Mouse (Mus musculus): ENCODE measurements around the gene Rngtt. TPM values are rescaled to one million over a fixed set of nuclear protein-coding genes. Genes with fewer than 3 reads are reported as not detected.

The Rngtt gene
- polyA plus RNA-seq, 1 experiment, result 16.6 TPM

GRCm38 (mm10) chr4:33464432-33464831, 154.3 kb downstream of the Rngtt start:
- Histone ChIP-seq H3K27ac (replicated peaks; ENCODE audit: low read depth, low read length) (no peak overlapping the region), H3K4me1 (ENCODE audit: control insufficient read depth, insufficient read depth, insufficient read length, low read length) (peaks cover 4% of the 10 kb centered on the region; the same call in 1 of the 2 replicates), H3K4me3 (ENCODE audit: insufficient read depth, low read depth, low read length) (no peak overlapping the region)

- Histone ChIP-seq H3K4me1 (ENCODE audit: control insufficient read depth, insufficient read depth, insufficient read length, low read length) (peaks cover 4% of the 10 kb centered on the region; the same call in 1 of the 2 replicates), H3K27ac (replicated peaks; ENCODE audit: low read depth, low read length) (no peak overlapping the region), H3K4me3 (ENCODE audit: insufficient read depth, low read depth, low read length) (no peak overlapping the region)
Measured at GRCm38 (mm10) chr4:33465871-33466270, 155.8 kb downstream of the Rngtt start.

- no peak overlapping the region for H3K4me3 ChIP-seq (ENCODE audit: insufficient read depth, low read depth, low read length)
- peaks cover 4% of the 10 kb centered on the region; the same call in 1 of the 2 replicates for H3K4me1 ChIP-seq (ENCODE audit: control insufficient read depth, insufficient read depth, insufficient read length, low read length)
- no peak overlapping the region for H3K27ac ChIP-seq (replicated peaks; ENCODE audit: low read depth, low read length)
Measured at GRCm38 (mm10) chr4:33466970-33467399, 156.9 kb downstream of the Rngtt start.

GRCm38 (mm10) chr4:33467627-33468026, 157.5 kb downstream of the Rngtt start:
- no peak overlapping the region for H3K4me3 ChIP-seq (ENCODE audit: insufficient read depth, low read depth, low read length)
- peaks cover 4% of the 10 kb centered on the region; the same call in 1 of the 2 replicates for H3K4me1 ChIP-seq (ENCODE audit: control insufficient read depth, insufficient read depth, insufficient read length, low read length)
- H3K27ac ChIP-seq (replicated peaks; ENCODE audit: low read depth, low read length), result no peak overlapping the region

GRCm38 (mm10) chr4:33468151-33468550, 158.0 kb downstream of the Rngtt start:
- no peak overlapping the region for H3K27ac ChIP-seq (replicated peaks; ENCODE audit: low read depth, low read length)
- H3K4me3 ChIP-seq (ENCODE audit: insufficient read depth, low read depth, low read length), result no peak overlapping the region
- H3K4me1 ChIP-seq (ENCODE audit: control insufficient read depth, insufficient read depth, insufficient read length, low read length), result peaks cover 4% of the 10 kb centered on the region; the same call in 1 of the 2 replicates

- Histone ChIP-seq H3K4me3 (ENCODE audit: insufficient read depth, low read depth, low read length) (no peak overlapping the region), H3K27ac (replicated peaks; ENCODE audit: low read depth, low read length) (no peak overlapping the region), H3K4me1 (ENCODE audit: control insufficient read depth, insufficient read depth, insufficient read length, low read length) (peaks cover 4% of the 10 kb centered on the region; the same call in 1 of the 2 replicates)
Measured at GRCm38 (mm10) chr4:33470671-33471302, 160.7 kb downstream of the Rngtt start.

- H3K4me1 ChIP-seq (ENCODE audit: control insufficient read depth, insufficient read depth, insufficient read length, low read length), result no peaks in the 10 kb centered on the region
- no peak overlapping the region for H3K4me3 ChIP-seq (ENCODE audit: insufficient read depth, low read depth, low read length)
- no peak overlapping the region for H3K27ac ChIP-seq (replicated peaks; ENCODE audit: low read depth, low read length)
Measured at GRCm38 (mm10) chr4:33478011-33478785, 168.1 kb downstream of the Rngtt start.

- Histone ChIP-seq H3K27ac (replicated peaks; ENCODE audit: low read depth, low read length) (no peak overlapping the region), H3K4me1 (ENCODE audit: control insufficient read depth, insufficient read depth, insufficient read length, low read length) (no peaks in the 10 kb centered on the region), H3K4me3 (ENCODE audit: insufficient read depth, low read depth, low read length) (no peak overlapping the region)
Measured at GRCm38 (mm10) chr4:33481721-33482120, 171.6 kb downstream of the Rngtt start.

- H3K4me1 ChIP-seq (ENCODE audit: control insufficient read depth, insufficient read depth, insufficient read length, low read length), result no peaks in the 10 kb centered on the region
- no peak overlapping the region for H3K4me3 ChIP-seq (ENCODE audit: insufficient read depth, low read depth, low read length)
- H3K27ac ChIP-seq (replicated peaks; ENCODE audit: low read depth, low read length), result no peak overlapping the region
Measured at GRCm38 (mm10) chr4:33486050-33486449, 175.9 kb downstream of the Rngtt start.

- Histone ChIP-seq H3K4me3 (ENCODE audit: insufficient read depth, low read depth, low read length) (no peak overlapping the region), H3K27ac (replicated peaks; ENCODE audit: low read depth, low read length) (no peak overlapping the region)
Measured at GRCm38 (mm10) chr4:33491108-33491507, 181.0 kb downstream of the Rngtt start.

GRCm38 (mm10) chr4:33494377-33494776, 184.3 kb downstream of the Rngtt start:
- no peak overlapping the region for H3K27ac ChIP-seq (replicated peaks; ENCODE audit: low read depth, low read length)
- H3K4me1 ChIP-seq (ENCODE audit: control insufficient read depth, insufficient read depth, insufficient read length, low read length), result no peaks in the 10 kb centered on the region
- H3K4me3 ChIP-seq (ENCODE audit: insufficient read depth, low read depth, low read length), result no peak overlapping the region

More at GRCm38 (mm10) chr4:33491108-33491507, 181.0 kb downstream of the Rngtt start:
- no peaks in the 10 kb centered on the region for H3K4me1 ChIP-seq (ENCODE audit: control insufficient read depth, insufficient read depth, insufficient read length, low read length)

GRCm38 (mm10) chr4:33496985-33497384, 186.9 kb downstream of the Rngtt start:
- Histone ChIP-seq H3K27ac (replicated peaks; ENCODE audit: low read depth, low read length) (no peak overlapping the region), H3K4me1 (ENCODE audit: control insufficient read depth, insufficient read depth, insufficient read length, low read length) (no peaks in the 10 kb centered on the region), H3K4me3 (ENCODE audit: insufficient read depth, low read depth, low read length) (no peak overlapping the region)

- Histone ChIP-seq H3K4me1 (ENCODE audit: control insufficient read depth, insufficient read depth, insufficient read length, low read length) (no peaks in the 10 kb centered on the region), H3K27ac (replicated peaks; ENCODE audit: low read depth, low read length) (no peak overlapping the region), H3K4me3 (ENCODE audit: insufficient read depth, low read depth, low read length) (no peak overlapping the region)
Measured at GRCm38 (mm10) chr4:33497657-33498056, 187.5 kb downstream of the Rngtt start.

GRCm38 (mm10) chr4:33498160-33498874, 188.2 kb downstream of the Rngtt start:
- no peak overlapping the region for H3K27ac ChIP-seq (replicated peaks; ENCODE audit: low read depth, low read length)
- no peak overlapping the region for H3K4me3 ChIP-seq (ENCODE audit: insufficient read depth, low read depth, low read length)
- H3K4me1 ChIP-seq (ENCODE audit: control insufficient read depth, insufficient read depth, insufficient read length, low read length), result no peaks in the 10 kb centered on the region

GRCm38 (mm10) chr4:33506638-33507037, 196.5 kb downstream of the Rngtt start:
- Histone ChIP-seq H3K27ac (replicated peaks; ENCODE audit: low read depth, low read length) (no peak overlapping the region), H3K4me1 (ENCODE audit: control insufficient read depth, insufficient read depth, insufficient read length, low read length) (peaks cover 3% of the 10 kb centered on the region), H3K4me3 (ENCODE audit: insufficient read depth, low read depth, low read length) (no peak overlapping the region)
